Mouse (Mus musculus): ENCODE data around the gene Slc25a15. TPM values are rescaled to one million over a fixed set of nuclear protein-coding genes. Genes with fewer than 3 reads are reported as not detected.

The Slc25a15 gene
- polyA plus RNA-seq (2014; fragmentation: Illumina TruSeq; extraction: RNeasy Lipid Tissue Mini Kit (QIAGEN cat#74804); ENCODE audit: insufficient read depth, low read depth, low replicate concordance), result 4.9 TPM

DNA sequence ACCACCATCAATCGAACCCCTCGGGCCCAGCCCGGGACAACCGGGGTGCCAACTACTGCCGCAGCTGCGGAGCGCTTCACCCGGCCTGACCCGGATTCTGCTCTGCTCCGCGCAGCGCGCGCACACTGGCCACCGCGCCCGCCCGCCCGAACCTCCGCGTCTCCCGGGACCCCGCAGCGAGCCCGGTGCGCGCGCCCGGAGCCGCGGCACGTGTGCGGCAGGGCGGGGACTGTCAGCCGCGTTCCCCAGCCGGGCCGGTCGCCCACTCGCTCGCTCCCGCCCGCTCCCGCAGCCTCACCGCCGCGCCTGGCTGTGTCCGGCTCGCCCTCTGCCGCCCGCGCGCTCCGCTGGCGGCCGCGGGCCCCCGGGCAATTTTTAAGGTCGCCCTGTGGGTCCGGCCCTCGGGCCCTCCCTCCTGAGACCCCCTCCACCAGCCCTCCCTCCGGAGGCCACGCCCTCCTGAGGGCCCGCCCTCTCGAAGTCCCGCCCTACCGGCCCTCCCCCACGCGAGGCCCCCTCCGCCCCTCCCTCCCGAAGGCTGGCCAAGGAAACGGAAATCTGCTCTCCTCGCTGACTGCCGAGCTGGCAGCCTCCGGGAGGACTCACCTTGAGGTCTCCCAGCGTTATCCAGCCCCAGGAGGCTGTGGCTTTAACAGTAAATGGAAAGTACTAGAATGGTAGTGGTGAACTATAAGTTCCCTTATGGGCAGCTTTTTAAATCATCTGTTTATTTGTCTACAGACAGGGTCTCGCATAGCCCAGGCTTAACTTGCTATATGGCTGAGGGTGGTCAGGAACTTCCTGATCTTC is at the start of gene Slc25a15:
Gene Slc25a15 (minus strand): TSS at position 456 of the 810 bp plus-strand sequence.

DNA sequence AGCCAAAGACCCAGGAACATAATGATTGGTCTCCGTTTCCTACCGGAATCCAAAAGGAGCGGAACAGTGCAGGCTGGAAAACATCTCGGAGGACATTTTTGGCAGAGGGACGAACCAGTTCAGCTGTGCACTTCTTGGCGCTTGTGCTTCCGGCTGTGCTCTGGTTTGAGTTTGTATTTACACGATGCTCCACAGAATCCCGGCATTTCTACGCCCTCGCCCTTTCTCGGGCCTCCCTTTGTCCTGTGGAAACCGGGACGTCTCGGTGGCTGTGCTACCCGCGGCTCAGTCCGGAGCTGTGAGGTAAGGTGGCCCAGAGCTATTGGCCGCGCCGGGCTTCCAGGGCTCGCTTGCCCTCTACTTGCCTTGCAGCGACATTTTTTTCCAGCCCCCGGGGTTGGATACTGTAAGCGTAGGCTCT is 12.9 kb upstream of the Slc25a15 start, which contains the start of gene Mrps31:
Gene Mrps31 (plus strand): TSS at position 80 of the 421 bp plus-strand sequence.

Other genes starting within 250 kb of the Slc25a15 start
- 1.9 TPM for gene Nek3, start 232.2 kb downstream of the Slc25a15 start, polyA plus RNA-seq (2014; fragmentation: Illumina TruSeq; extraction: RNeasy Lipid Tissue Mini Kit (QIAGEN cat#74804); ENCODE audit: insufficient read depth, low read depth, low replicate concordance)
- gene Ckap2, start 212.8 kb downstream of the Slc25a15 start, polyA plus RNA-seq (2014; fragmentation: Illumina TruSeq; extraction: RNeasy Lipid Tissue Mini Kit (QIAGEN cat#74804); ENCODE audit: insufficient read depth, low read depth, low replicate concordance), result 0.74 TPM
- 21.4 TPM for gene Vps36, start 205.8 kb downstream of the Slc25a15 start, polyA plus RNA-seq (2014; fragmentation: Illumina TruSeq; extraction: RNeasy Lipid Tissue Mini Kit (QIAGEN cat#74804); ENCODE audit: insufficient read depth, low read depth, low replicate concordance)
- 10.5 TPM for gene Thsd1, start 171.3 kb downstream of the Slc25a15 start, polyA plus RNA-seq (2014; fragmentation: Illumina TruSeq; extraction: RNeasy Lipid Tissue Mini Kit (QIAGEN cat#74804); ENCODE audit: insufficient read depth, low read depth, low replicate concordance)
- not detected for gene Tpte, start 115.2 kb downstream of the Slc25a15 start, polyA plus RNA-seq (2014; fragmentation: Illumina TruSeq; extraction: RNeasy Lipid Tissue Mini Kit (QIAGEN cat#74804); ENCODE audit: insufficient read depth, low read depth, low replicate concordance)
- 15.2 TPM for gene Mrps31, start 12.8 kb upstream of the Slc25a15 start, polyA plus RNA-seq (2014; fragmentation: Illumina TruSeq; extraction: RNeasy Lipid Tissue Mini Kit (QIAGEN cat#74804); ENCODE audit: insufficient read depth, low read depth, low replicate concordance)

All from lung, adult 10 weeks (tissue).